Mouse (Mus musculus) myocyte (in vitro differentiated cells): ENCODE results near the gene Lamc2.

Source experiments
- CEBPB ChIP-seq: IDR thresholded peaks from 2 replicates; pipeline ENCODE4 v1.6.1; 2011; ENCODE audit warnings: mild to moderate bottlenecking, moderate library complexity; ENCODE audit not compliant: poor library complexity, insufficient read depth, severe bottlenecking
- E2F4 ChIP-seq: IDR thresholded peaks from one replicate; pipeline ENCODE4 v1.6.1; 2011; ENCODE audit warnings: mild to moderate bottlenecking, control low read depth, moderate library complexity; ENCODE audit not compliant: insufficient read depth
- MAX ChIP-seq: IDR thresholded peaks from one replicate; pipeline ENCODE4 v1.6.1; 2011; ENCODE audit warnings: low read depth, mild to moderate bottlenecking, control low read depth
- MYOD1 ChIP-seq, 3 experiments: IDR thresholded peaks; one replicate each; pipeline ENCODE4 v1.6.1; 2011; ENCODE audit warnings: control low read depth in 2 of 3, low read depth in 2 of 3, mild to moderate bottlenecking in 2 of 3, moderate library complexity in 1 of 3; ENCODE audit not compliant: insufficient read length in 2 of 3, control insufficient read depth in 1 of 3
- POLR2A ChIP-seq: IDR thresholded peaks from one replicate; pipeline ENCODE4 v1.6.1; 2011; ENCODE audit warnings: low read depth, mild to moderate bottlenecking, control low read depth, moderate library complexity; ENCODE audit not compliant: insufficient read length
- SRF ChIP-seq: IDR thresholded peaks from one replicate; pipeline ENCODE4 v1.6.1; 2011; ENCODE audit warnings: low read depth; ENCODE audit not compliant: control insufficient read depth, insufficient read length

GRCm38 (mm10) chr1:153159137-153159536, 27.1 kb downstream of the Lamc2 start:
- TF ChIP-seq POLR2A (no peak), CEBPB (no peak), MYOD1 (IDR thresholded peaks at IDR 0.05; ENCODE audit: control insufficient read depth in 1 of 3, insufficient read length in 2 of 3, low read depth in 2 of 3) (no peak), E2F4 (no peak), MAX (no peak), SRF (no peak)
